Mouse (Mus musculus) olfactory bulb, adult 2 months (tissue): ENCODE results near the gene Tbc1d16. TPM values are rescaled to one million over a fixed set of nuclear protein-coding genes. Genes with fewer than 3 reads are reported as not detected.

ENCODE experiments used
- H3K27ac ChIP-seq: fragments of 200-500 bp; 2 replicates; pipeline ENCODE4 v1.5.1; 2012; ENCODE audit warnings: low read depth, low read length; ENCODE audit not compliant: insufficient read depth
- H3K4me1 ChIP-seq: fragments of 200-500 bp; 2 replicates; pipeline ENCODE4 v1.6.1; 2012; ENCODE audit warnings: low read length; ENCODE audit not compliant: control insufficient read depth, insufficient read depth
- H3K4me3 ChIP-seq: fragments of 200-500 bp; 2 replicates; pipeline ENCODE4 v1.5.1; 2012; ENCODE audit warnings: mild to moderate bottlenecking, low read depth, low read length, moderate library complexity; ENCODE audit not compliant: insufficient read depth
- CTCF ChIP-seq: fragments of 200-500 bp; IDR thresholded peaks from 2 replicates; pipeline ENCODE4 v1.5.1; 2012; ENCODE audit warnings: low read depth, mild to moderate bottlenecking, low read length, moderate library complexity; ENCODE audit not compliant: insufficient read depth
- POLR2A ChIP-seq: fragments of 200-500 bp; IDR thresholded peaks from 2 replicates; pipeline ENCODE4 v1.6.1; 2012; ENCODE audit warnings: mild to moderate bottlenecking, low read depth, low read length, moderate library complexity; ENCODE audit not compliant: insufficient read depth
- WGBS: fragments of 180-500 bp; shearing (Covaris S2); methylation state at CpG from one replicate; pipeline ENCODE4 v1.1.7; 2018; 5-methylcytosine and 5-hydroxymethylcytosine counted together
- polyA plus RNA-seq: library from polyadenylated mRNA; stranded (reverse); fragments of >200 nt; gene quantifications from 2 replicates; pipeline ENCODE4 v1.2.4, GENCODE M21; 2012; ENCODE audit warnings: low replicate concordance; ENCODE audit not compliant: missing spikeins, insufficient read depth, insufficient read length

The Tbc1d16 gene
- polyA plus RNA-seq, 1 experiment = not detected

DNA sequence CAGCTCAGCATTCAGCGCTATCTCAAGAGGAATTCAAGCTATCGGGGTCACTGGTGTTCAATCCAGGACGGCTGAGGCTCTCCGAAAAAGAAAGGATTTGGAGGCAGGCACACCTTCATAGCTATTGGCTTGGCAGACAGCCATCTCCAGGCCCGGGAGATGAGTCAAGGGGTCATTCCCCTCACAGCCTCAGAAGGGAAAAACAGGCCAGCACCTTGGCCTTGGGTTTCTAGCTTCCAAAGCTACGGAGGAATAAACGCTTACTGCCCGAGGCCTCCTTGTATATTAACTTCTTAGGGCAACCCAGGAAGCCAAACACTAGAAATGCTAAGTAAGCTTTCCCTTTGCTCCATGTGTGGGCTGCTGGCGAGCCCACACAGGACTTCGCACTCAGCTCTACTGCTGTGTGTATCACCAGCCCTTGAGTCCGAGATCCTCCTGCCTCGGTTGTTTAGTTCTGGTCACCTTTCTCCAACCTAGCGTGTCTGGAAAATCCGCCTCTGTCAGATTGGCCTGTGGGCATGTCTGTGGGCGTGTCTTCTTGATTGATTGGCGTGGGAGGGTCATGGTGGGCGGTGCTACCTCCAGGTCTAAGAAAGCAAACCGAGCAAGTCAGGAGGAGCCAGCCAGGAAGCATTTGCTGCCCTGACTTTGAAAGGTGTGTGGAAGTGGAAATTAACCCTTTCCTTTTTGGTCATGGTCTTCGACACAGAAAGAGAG, 15.0 kb downstream of the Tbc1d16 start:
- H3K27ac ChIP-seq = no peak overlapping the region
- H3K4me3 ChIP-seq = no peak overlapping the region
- 80% methylated on average over 19 of the region's 19 CpGs for WGBS
- no peak for TF ChIP-seq CTCF
- TF ChIP-seq POLR2A = no peak
- H3K4me1 ChIP-seq = peaks cover 50% of the 10 kb centered on the region

DNA sequence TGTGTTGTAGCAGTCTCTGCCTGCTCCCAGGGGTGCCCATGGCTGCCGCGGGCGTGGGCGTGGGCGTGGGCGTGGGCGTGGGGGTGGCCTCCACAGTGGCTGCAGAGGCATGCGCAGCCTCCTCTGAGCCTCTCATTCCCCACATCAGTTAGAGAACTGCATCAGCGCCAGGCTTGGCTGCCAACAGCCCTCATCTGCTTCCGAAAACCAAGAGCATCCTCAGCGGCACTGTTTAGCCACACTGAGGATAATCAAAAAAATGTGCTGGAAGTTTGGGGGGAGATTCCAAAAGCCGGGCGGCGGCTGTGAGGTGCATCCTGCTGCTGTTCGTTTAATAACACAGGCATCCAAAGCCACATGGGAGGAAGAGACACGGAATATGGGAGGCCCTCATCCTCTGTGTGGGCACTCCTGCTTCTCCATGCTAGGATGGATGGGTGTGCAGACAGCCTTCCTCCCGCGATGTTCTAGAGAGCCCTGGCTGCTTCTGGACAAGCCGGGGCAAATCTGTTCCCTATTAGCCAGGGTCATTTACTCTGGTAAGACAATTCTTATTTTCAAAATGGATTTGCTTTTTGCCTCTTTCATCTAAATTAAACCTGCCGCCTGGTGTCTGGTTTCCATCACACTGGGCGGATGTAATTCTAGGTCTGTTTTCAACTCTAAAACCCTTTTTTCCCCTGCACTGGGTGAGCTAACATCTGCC, 16.5 kb downstream of the Tbc1d16 start:
- H3K27ac ChIP-seq = no peak overlapping the region
- TF ChIP-seq POLR2A = no peak
- no peak for TF ChIP-seq CTCF
- peaks cover 50% of the 10 kb centered on the region for H3K4me1 ChIP-seq
- 71% methylated on average over 21 of the region's 21 CpGs for WGBS
- no peak overlapping the region for H3K4me3 ChIP-seq

DNA sequence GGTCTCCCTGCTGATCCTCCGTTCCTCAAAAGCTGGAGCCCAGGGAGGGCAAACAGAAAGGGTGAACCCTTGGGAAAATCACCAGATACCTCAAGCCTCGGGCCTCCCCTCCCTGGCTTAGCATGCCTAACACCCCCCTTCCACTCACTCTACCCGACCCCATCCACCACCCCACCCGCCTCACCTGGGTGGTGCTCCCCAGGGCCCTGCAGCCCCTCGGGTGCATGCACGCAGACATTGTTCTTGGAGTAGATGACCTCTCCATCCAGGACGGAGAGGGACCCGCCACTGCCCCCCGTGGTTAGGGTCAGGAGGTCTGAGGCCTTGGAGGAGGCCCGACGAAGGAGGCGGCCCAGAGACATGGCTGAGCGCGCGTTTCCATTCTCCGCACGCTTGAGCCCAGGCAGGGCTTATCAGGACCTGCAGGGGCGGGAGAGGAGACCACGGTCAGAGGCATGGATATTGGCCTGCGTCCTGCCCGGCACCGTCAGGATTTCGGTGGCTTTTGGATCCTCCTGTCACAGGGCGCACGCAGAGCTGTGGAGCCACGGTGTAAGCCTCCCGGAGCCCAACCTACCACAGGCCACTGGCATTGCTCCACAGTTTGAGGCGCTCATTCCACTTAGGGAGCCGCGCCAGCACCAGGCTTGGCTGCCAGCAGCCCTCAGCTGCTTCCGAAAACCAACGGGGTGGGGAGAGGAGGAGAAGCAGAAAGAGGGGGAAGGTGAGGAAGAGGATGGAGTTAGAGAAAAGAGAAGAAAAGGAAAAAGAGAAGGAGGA, 17.8 kb downstream of the Tbc1d16 start:
- Histone ChIP-seq H3K27ac (no peak overlapping the region), H3K4me3 (no peak overlapping the region), H3K4me1 (peaks cover 40% of the 10 kb centered on the region)
- WGBS = 55% methylated on average over 32 of the region's 32 CpGs
- TF ChIP-seq POLR2A (no peak), CTCF (no peak)

DNA sequence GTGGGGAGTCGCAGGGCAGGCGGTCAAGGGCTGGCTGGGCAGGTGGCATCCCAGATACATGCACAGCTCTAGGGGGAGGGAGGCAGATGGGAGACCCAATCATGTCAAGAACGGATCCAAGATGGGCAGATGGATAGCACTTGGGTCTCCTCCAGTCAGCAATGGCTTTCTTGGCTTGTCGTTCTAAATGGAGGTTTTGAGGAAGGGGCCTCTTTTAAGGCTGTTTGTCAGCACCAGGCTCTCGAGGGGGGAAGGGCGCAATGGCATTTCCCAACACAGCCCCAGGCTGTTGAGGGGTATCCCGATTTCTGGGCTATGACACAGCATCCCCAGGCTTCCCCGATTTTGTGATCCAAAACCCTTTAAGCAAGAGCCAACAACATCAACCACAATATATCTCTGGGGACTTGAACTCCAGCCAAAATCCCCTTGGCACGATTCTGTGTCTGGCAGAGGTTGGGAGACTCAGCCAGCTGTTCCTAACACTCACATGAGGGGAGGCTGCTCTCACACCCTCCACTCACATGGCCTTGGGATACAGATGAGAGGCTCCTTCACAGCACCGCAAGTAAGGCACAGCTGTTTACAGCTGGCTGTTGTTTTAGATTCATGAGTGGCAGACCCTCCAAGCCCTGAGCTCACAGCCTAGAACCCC, 18.8 kb downstream of the Tbc1d16 start:
- WGBS = 52% methylated on average over 10 of the region's 10 CpGs
- Histone ChIP-seq H3K27ac (no peak overlapping the region), H3K4me3 (no peak overlapping the region), H3K4me1 (peaks cover 32% of the 10 kb centered on the region)
- no peak for TF ChIP-seq CTCF
- no peak for TF ChIP-seq POLR2A

DNA sequence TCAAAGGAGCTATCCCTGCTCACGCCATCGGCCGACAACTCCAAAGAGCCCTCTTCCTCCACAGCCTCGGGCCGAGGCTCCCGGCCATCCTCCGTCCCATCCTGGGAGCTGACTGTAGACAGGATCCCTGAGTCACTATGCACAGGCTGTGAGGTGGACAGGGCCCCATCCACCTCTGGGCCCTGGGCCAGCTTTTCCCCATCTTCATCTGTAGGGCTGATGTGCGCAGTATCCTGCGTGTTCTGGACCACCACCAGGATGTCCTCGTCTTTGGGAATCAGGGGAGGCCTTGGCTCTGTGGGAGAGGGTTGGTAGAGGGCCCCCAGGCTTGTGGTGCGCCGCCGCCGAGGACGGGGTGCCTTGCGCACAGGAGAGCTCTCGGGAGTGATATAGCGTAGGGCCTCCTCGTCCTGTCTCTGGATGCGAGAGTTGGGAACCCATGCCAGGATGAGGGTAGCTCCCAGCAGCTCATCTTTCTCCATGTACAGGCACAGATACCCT, 19.4 kb downstream of the Tbc1d16 start:
- 93% methylated on average over 20 of the region's 20 CpGs for WGBS
- H3K4me3 ChIP-seq = no peak overlapping the region
- TF ChIP-seq CTCF (no peak), POLR2A (no peak)
- no peak overlapping the region for H3K27ac ChIP-seq
- peaks cover 28% of the 10 kb centered on the region for H3K4me1 ChIP-seq

DNA sequence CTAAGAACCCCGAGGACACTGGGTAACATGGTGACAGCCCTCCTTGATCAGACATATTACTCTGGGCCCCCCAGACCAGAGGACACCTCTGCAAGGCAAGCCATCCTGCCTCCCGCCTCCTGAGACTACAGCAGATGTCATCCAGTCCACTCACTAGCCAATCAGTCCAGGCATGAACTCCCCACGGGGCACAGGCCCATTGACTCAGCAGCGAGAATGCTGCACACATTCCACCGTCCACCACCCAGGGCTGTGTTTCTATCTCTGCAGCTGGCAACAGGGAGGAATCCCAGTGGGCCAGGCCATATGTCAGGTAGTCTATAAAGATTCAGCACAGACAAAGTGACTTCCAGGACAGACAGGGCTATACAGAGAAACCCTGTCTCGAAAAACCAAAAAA, 20.3 kb downstream of the Tbc1d16 start:
- no peak overlapping the region for H3K4me3 ChIP-seq
- WGBS = 91% methylated on average over 6 of the region's 6 CpGs
- no peak overlapping the region for H3K27ac ChIP-seq
- H3K4me1 ChIP-seq = peaks cover 28% of the 10 kb centered on the region
- TF ChIP-seq POLR2A (no peak), CTCF (no peak)

DNA sequence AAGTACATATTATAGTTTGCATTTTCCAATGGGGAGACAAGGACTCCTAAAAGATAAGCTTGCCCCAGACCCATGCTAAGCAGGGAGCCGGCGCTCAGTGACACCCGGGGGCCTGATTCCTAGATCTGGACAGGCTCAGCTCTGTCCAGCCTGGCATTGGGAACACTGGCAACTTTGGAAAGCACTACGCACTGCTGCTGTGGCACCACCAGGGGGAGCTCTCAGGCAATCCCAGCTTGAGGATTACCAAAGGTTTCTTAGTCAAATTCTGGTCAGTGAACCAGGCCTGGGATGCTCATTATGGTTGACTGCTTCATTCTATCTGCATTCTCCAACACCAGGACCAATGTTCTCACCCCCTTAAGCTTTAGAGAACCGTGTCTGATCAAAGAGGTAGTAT, 21.7 kb downstream of the Tbc1d16 start:
- peaks cover 24% of the 10 kb centered on the region for H3K4me1 ChIP-seq
- no peak overlapping the region for H3K27ac ChIP-seq
- 25% methylated on average over 5 of the region's 5 CpGs for WGBS
- H3K4me3 ChIP-seq = no peak overlapping the region
- TF ChIP-seq POLR2A = no peak
- TF ChIP-seq CTCF = peak; percentile 64

DNA sequence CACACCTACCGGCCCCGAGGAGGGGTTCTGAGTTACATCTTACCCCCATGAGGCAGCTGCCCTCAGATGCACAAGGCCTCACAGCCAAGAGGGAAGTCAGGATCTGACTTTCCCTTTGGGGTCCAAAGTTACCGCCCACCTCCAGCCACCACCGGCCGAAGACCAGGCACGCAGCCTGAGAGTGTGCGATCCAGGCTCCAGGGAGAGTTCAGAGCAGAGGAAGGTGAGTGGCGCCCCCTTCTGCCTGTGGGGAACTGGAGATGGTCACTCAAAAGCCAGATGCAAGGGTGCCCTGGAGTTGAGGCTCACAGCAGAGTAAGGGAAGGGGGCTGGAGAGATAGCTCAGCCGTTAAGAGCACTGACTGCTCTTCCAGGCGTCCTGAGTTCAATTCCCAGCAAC, 22.6 kb downstream of the Tbc1d16 start:
- 89% methylated on average over 10 of the region's 10 CpGs for WGBS
- TF ChIP-seq POLR2A = no peak
- TF ChIP-seq CTCF = no peak
- Histone ChIP-seq H3K4me1 (peaks cover 21% of the 10 kb centered on the region), H3K27ac (no peak overlapping the region), H3K4me3 (no peak overlapping the region)

DNA sequence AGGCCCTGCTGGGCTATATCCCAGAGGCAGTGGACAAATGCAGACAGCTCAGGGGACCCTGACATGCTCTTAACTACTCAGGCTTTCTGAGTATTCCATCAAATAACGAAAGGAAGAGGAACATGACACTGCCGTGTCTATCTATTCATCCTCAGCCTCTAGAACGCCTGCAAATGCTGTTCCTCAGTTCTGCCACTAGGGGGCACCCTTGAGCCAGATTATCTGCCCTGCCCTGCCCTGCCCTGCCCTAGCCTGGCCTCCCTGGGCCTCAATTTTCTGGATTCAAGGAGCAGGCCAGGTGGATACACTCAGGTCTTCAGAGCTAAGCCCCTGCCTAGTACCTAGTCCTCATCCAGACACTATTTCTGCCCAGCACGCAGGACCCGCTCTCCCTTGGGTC, 24.9 kb downstream of the Tbc1d16 start:
- H3K4me3 ChIP-seq = no peak overlapping the region
- H3K4me1 ChIP-seq = peaks cover 9% of the 10 kb centered on the region
- H3K27ac ChIP-seq = no peak overlapping the region
- WGBS = 52% methylated on average over 5 of the region's 5 CpGs
- TF ChIP-seq CTCF = peak; percentile 88
- TF ChIP-seq POLR2A = no peak
